Mouse (Mus musculus) CH12.LX (cell line): ENCODE measurements around the gene Sipa1l3. TPM values are rescaled to one million over a fixed set of nuclear protein-coding genes. Genes with fewer than 3 reads are reported as not detected.

Experiments
- DNase-seq: peaks from one replicate; pipeline ENCODE4 v3.0.0-alpha.2; 2013; ENCODE audit errors: extremely low read depth
- H3K27ac ChIP-seq: 2 replicates; pipeline ENCODE4 v1.5.1; 2012; ENCODE audit warnings: low read depth, mild to moderate bottlenecking, control low read depth, moderate library complexity; ENCODE audit not compliant: insufficient read depth
- H3K27me3 ChIP-seq: replicated peaks from 2 replicates; pipeline ENCODE3; 2012; ENCODE audit warnings: inconsistent platforms
- H3K36me3 ChIP-seq, 2 experiments: replicated peaks in 1 of 2; 2 replicates each; pipeline versions ENCODE3 to v1.6.1; 2012; ENCODE audit warnings: inconsistent platforms in 1 of 2, low read length in 1 of 2, mild to moderate bottlenecking in 1 of 2, mixed read lengths in 1 of 2, moderate library complexity in 1 of 2; ENCODE audit not compliant: control insufficient read depth in 1 of 2, insufficient read depth in 1 of 2
- H3K4me1 ChIP-seq, 2 experiments: 2 replicates each; pipeline ENCODE4 v1.6.1; 2012; ENCODE audit warnings: inconsistent platforms in 1 of 2, moderate library complexity in 1 of 2; ENCODE audit not compliant: insufficient read depth in 2 of 2, control insufficient read depth in 1 of 2
- H3K4me2 ChIP-seq: 2 replicates; pipeline ENCODE4 v1.6.1; 2012; ENCODE audit warnings: low read depth, mild to moderate bottlenecking, control low read depth; ENCODE audit not compliant: poor library complexity, insufficient read depth, severe bottlenecking
- H3K4me3 ChIP-seq, 3 experiments: fragments of 150-350 bp in 1 of 3; sonication (generic) in 1 of 3; replicated peaks in 1 of 3; 2 replicates each; pipeline versions ENCODE3 to v1.5.1; 2011 to 2012; ENCODE audit warnings: low read depth in 2 of 3, low read length in 2 of 3, mild to moderate bottlenecking in 2 of 3, moderate library complexity in 2 of 3, control low read depth in 1 of 3, improper control_type of control experiment in 1 of 3, inconsistent platforms in 1 of 3, mixed read lengths in 1 of 3; ENCODE audit not compliant: poor library complexity in 1 of 3
- H3K79me2 ChIP-seq: replicated peaks from 2 replicates; pipeline ENCODE4 v1.6.1; 2012; ENCODE audit warnings: mild to moderate bottlenecking, moderate library complexity; ENCODE audit not compliant: control insufficient read depth, poor library complexity, insufficient read depth, severe bottlenecking; ENCODE audit errors: extremely low read depth
- H3K9ac ChIP-seq: 2 replicates; pipeline ENCODE4 v1.6.1; 2012; ENCODE audit warnings: low read depth, mild to moderate bottlenecking, control low read depth, moderate library complexity; ENCODE audit not compliant: insufficient read depth
- H3K9me3 ChIP-seq: replicated peaks from 2 replicates; pipeline ENCODE3; 2012; ENCODE audit warnings: low read length, inconsistent platforms, mixed read lengths
- BHLHE40 ChIP-seq: IDR thresholded peaks from 2 replicates; pipeline ENCODE4 v1.6.1; 2011; ENCODE audit warnings: mild to moderate bottlenecking, low read depth, low read length, improper control_type of control experiment
- CHD1 ChIP-seq: IDR thresholded peaks from 2 replicates; pipeline ENCODE4 v1.6.1; 2012; ENCODE audit warnings: low read depth, low read length, improper control_type of control experiment, inconsistent platforms
- EP300 ChIP-seq: IDR thresholded peaks from 2 replicates; pipeline ENCODE4 v1.6.1; 2011; ENCODE audit warnings: low read length, improper control_type of control experiment
- IRF4 ChIP-seq: IDR thresholded peaks from 2 replicates; pipeline ENCODE4 v1.6.1; 2014; ENCODE audit warnings: low read depth, mild to moderate bottlenecking, inconsistent platforms, low read length, improper control_type of control experiment
- JUN ChIP-seq: IDR thresholded peaks from 2 replicates; pipeline ENCODE4 v1.6.1; 2011; ENCODE audit warnings: low read depth, mild to moderate bottlenecking, low read length, improper control_type of control experiment, moderate library complexity; ENCODE audit not compliant: insufficient read depth
- JUND ChIP-seq: conservative IDR thresholded peaks from 2 replicates; pipeline ENCODE4 v1.6.1; 2011; ENCODE audit warnings: low read depth, low read length, improper control_type of control experiment
- MAFK ChIP-seq: IDR thresholded peaks from 2 replicates; pipeline ENCODE4 v1.6.1; 2011; ENCODE audit warnings: low read length, improper control_type of control experiment; ENCODE audit not compliant: insufficient replicate concordance
- MXI1 ChIP-seq: IDR thresholded peaks from 2 replicates; pipeline ENCODE4 v1.6.1; 2011; ENCODE audit warnings: mild to moderate bottlenecking, low read depth, low read length, improper control_type of control experiment
- NRF1 ChIP-seq: IDR thresholded peaks from 2 replicates; pipeline ENCODE4 v1.6.1; 2014; ENCODE audit warnings: low read depth, mild to moderate bottlenecking, inconsistent platforms, low read length, improper control_type of control experiment, moderate library complexity
- PAX5 ChIP-seq: IDR thresholded peaks from 2 replicates; pipeline ENCODE4 v1.6.1; 2012; ENCODE audit warnings: low read length, inconsistent platforms, mixed read lengths
- POLR2AphosphoS2 ChIP-seq: IDR thresholded peaks from 2 replicates; pipeline ENCODE4 v1.6.1; 2011; ENCODE audit warnings: low read depth, low read length, improper control_type of control experiment
- RAD21 ChIP-seq: IDR thresholded peaks from 2 replicates; pipeline ENCODE4 v1.6.1; 2011; ENCODE audit warnings: low read depth, mild to moderate bottlenecking, low read length, improper control_type of control experiment, moderate library complexity
- RCOR1 ChIP-seq: conservative IDR thresholded peaks from 2 replicates; pipeline ENCODE4 v1.6.1; 2012; ENCODE audit warnings: low read depth, mild to moderate bottlenecking, inconsistent platforms, low read length, improper control_type of control experiment
- SMC3 ChIP-seq: IDR thresholded peaks from 2 replicates; pipeline ENCODE4 v1.6.1; 2011; ENCODE audit warnings: low read depth, low read length, improper control_type of control experiment
- UBTF ChIP-seq: IDR thresholded peaks from 2 replicates; pipeline ENCODE4 v1.6.1; 2012; ENCODE audit warnings: low read depth, mild to moderate bottlenecking, inconsistent platforms, low read length, improper control_type of control experiment, moderate library complexity
- USF1 ChIP-seq: IDR thresholded peaks from 2 replicates; pipeline ENCODE4 v1.6.1; 2014; ENCODE audit warnings: low read depth, mild to moderate bottlenecking, inconsistent platforms, low read length, improper control_type of control experiment
- ZMIZ1 ChIP-seq: IDR thresholded peaks from 2 replicates; pipeline ENCODE4 v1.6.1; 2012; ENCODE audit warnings: low read depth, mild to moderate bottlenecking, inconsistent platforms, low read length, improper control_type of control experiment
- dilution Hi-C: fragments of 300-500 bp; cut with MboI; formaldehyde crosslinking; loops from 2 replicates; pipeline ENCODE4 v1.14.3; 2020; ENCODE audit warnings: low sequenced_read_pairs; ENCODE audit not compliant: extremely low pct_unique_long_range_greater_than_20kb, extremely low pct_ligation_motif_present
- in situ Hi-C: fragments of 300-500 bp; cut with MboI; formaldehyde crosslinking; loops from 3 replicates; pipeline ENCODE4 v1.14.3; 2019; ENCODE audit warnings: low sequenced_read_pairs, low pct_ligation_motif_present, low pct_unique_long_range_greater_than_20kb, mixed read lengths
- polyA plus RNA-seq: library from polyadenylated mRNA; unstranded; fragments of >175 nt; gene quantifications from 2 replicates; pipeline ENCODE4 v1.2.1, GENCODE M21; 2012; ENCODE audit warnings: low read depth; ENCODE audit not compliant: insufficient read length
- total RNA-seq, 2 experiments: library from RNA; depleted of rRNA; stranded (reverse); fragments of 300-350 nt in 1 of 2; fragments of >200 nt in 1 of 2; gene quantifications; 2 replicates each; pipeline ENCODE4 v1.2.3; 2012 to 2014

The Sipa1l3 gene
- total and polyA plus RNA-seq, 3 experiments = 1.6 to 8.8 (median 5.9) TPM

- no peaks in the 10 kb centered on the region for H3K36me3 ChIP-seq
- in situ Hi-C loops = no loop called here
- no peak overlapping the region for H3K4me3 ChIP-seq
- DNase-seq = no peak
- H3K4me2 ChIP-seq = no peak overlapping the region
- peaks cover 16% of the 10 kb centered on the region for H3K27me3 ChIP-seq
- H3K4me1 ChIP-seq = no peaks in the 10 kb centered on the region
- no peaks in the 10 kb centered on the region for H3K79me2 ChIP-seq
- TF ChIP-seq JUND (no peak), POLR2AphosphoS2 (no peak), MXI1 (no peak), UBTF (no peak)
- no peak overlapping the region for H3K27ac ChIP-seq
- peaks cover 4% of the 10 kb centered on the region for H3K9me3 ChIP-seq
- dilution Hi-C loops = no loop called here
- no peak overlapping the region for H3K9ac ChIP-seq
These were observed 22.7 kb upstream of the Sipa1l3 start for GRCm38 (mm10) chr7:29541186-29541585.

GRCm38 (mm10) chr7:29540631-29541030, 22.2 kb upstream of the Sipa1l3 start:
- no peaks in the 10 kb centered on the region for H3K79me2 ChIP-seq
- H3K4me1 ChIP-seq = no peaks in the 10 kb centered on the region
- dilution Hi-C loops = no loop called here
- peaks cover 5% of the 10 kb centered on the region for H3K9me3 ChIP-seq
- TF ChIP-seq CHD1 = no peak
- TF ChIP-seq RAD21 = no peak
- no peak for TF ChIP-seq SMC3
- no peak for TF ChIP-seq MAFK
- no peak for TF ChIP-seq PAX5
- TF ChIP-seq RCOR1 = no peak
- no peak for TF ChIP-seq EP300
- TF ChIP-seq POLR2AphosphoS2 = no peak
- TF ChIP-seq ZMIZ1 = no peak
- TF ChIP-seq IRF4 = no peak
- TF ChIP-seq JUN = no peak
- no peak for TF ChIP-seq USF1
- no peak for TF ChIP-seq NRF1
- TF ChIP-seq BHLHE40 = no peak
- in situ Hi-C loops = no loop called here
- no peak for DNase-seq
- H3K4me3 ChIP-seq = no peak overlapping the region
- H3K27me3 ChIP-seq = peaks cover 16% of the 10 kb centered on the region
- no peak overlapping the region for H3K27ac ChIP-seq
- no peak overlapping the region for H3K9ac ChIP-seq
- no peaks in the 10 kb centered on the region for H3K36me3 ChIP-seq
- H3K4me2 ChIP-seq = no peak overlapping the region
